Mouse (Mus musculus) midbrain, embryonic 14.5 days (tissue): ENCODE results near the gene Treml4. TPM values are rescaled to one million over a fixed set of nuclear protein-coding genes. Genes with fewer than 3 reads are reported as not detected.

ENCODE experiments used
- ATAC-seq: fragments of 200-750 bp; cut with Nextera tagmentation; 2 replicates; pipeline ENCODE4 v1.8.0; 2017; ENCODE audit warnings: moderate number of reproducible peaks, moderate library complexity; ENCODE audit not compliant: low FRiP score, low TSS enrichment
- DNase-seq: peaks from one replicate; pipeline ENCODE4 v3.0.0-alpha.2; 2015
- H3K27ac ChIP-seq: fragments of 300-500 bp; sonication (generic); replicated peaks from 2 replicates; pipeline ENCODE4 v1.5.1; 2014; ENCODE audit warnings: mild to moderate bottlenecking, low read depth, low read length, moderate library complexity
- H3K27me3 ChIP-seq: fragments of 300-500 bp; sonication (generic); 2 replicates; pipeline ENCODE4 v1.6.1; 2014; ENCODE audit warnings: low read length, control low read depth, mixed read lengths; ENCODE audit not compliant: control insufficient read depth, insufficient read depth
- H3K36me3 ChIP-seq: fragments of 300-500 bp; sonication (generic); 2 replicates; pipeline ENCODE4 v1.6.1; 2014; ENCODE audit warnings: low read length, control low read depth; ENCODE audit not compliant: control insufficient read depth, insufficient read depth
- H3K4me1 ChIP-seq: fragments of 300-500 bp; sonication (generic); 2 replicates; pipeline ENCODE4 v1.6.1; 2014; ENCODE audit warnings: mild to moderate bottlenecking, antibody characterized with exemption, low read length, control low read depth; ENCODE audit not compliant: control insufficient read depth, insufficient read depth
- H3K4me2 ChIP-seq: fragments of 300-500 bp; sonication (generic); 2 replicates; pipeline ENCODE4 v1.6.1; 2014; ENCODE audit warnings: mild to moderate bottlenecking, low read length, moderate library complexity
- H3K4me3 ChIP-seq: fragments of 300-500 bp; sonication (generic); replicated peaks from 2 replicates; pipeline ENCODE4 v1.5.1; 2014; ENCODE audit warnings: low read depth, low read length
- H3K9ac ChIP-seq: fragments of 300-500 bp; sonication (generic); replicated peaks from 2 replicates; pipeline ENCODE4 v1.6.1; 2014; ENCODE audit warnings: mild to moderate bottlenecking, low read length, moderate library complexity
- H3K9me3 ChIP-seq: fragments of 300-500 bp; sonication (generic); 2 replicates; pipeline ENCODE4 v1.6.1; 2016; ENCODE audit warnings: low read length, control low read depth, mixed read lengths; ENCODE audit not compliant: control insufficient read depth
- WGBS: fragments of 180-500 bp; shearing (Covaris S2); extraction: QIAGEN DNeasy Blood & Tissue Kit; methylation state at CpG from one replicate; pipeline ENCODE4 v1.1.7; 2014; 5-methylcytosine and 5-hydroxymethylcytosine counted together
- polyA plus RNA-seq: library from polyadenylated mRNA; unstranded; fragments of >200 nt; fragmentation: Nextera tagmentation; extraction: Ambion mirVana; gene quantifications from 2 replicates; pipeline ENCODE4 v1.2.1, GENCODE M21; 2014

The Treml4 gene
- polyA plus RNA-seq, 1 experiment from 2014 or later, result not detected

DNA sequence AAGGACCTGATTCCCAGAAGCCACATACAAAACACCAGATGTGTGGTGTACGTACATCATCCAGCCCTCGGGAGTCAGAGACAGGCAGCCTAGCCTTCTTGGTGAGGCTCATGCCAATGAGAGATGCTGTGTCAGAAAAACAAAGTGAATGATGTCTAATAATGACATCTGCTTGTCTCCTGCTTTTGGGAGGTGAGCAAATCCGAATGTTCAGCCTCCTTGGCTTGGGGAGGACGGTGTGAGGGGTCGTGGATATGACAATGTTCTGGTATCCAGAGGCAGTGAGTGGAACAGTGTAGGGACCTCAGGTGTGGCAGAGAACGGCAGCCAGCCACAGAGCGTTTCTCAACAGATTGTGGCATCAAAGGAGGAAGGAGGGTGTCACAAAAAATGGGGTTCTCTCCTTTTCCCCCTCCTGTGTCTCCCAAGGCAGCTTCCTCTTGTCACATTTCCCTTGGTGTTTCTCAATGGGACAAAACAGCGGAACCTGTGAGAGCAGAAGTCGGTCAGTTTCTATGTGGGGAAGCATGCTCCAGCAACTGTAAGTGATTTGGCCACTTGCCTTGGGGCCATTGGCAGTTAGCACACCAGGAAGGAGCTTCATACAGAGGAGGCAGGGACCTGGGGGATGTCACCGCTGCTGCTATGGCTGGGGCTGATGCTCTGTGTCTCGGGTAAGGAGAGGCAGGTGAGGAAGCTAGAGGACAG lies 16.7 kb upstream of the Treml4 start, which contains the start of gene Trem3:
Trem3 (plus strand) TSS at position 557 of the 708 bp plus-strand sequence.
- no peak for DNase-seq
- 85% methylated on average over 11 of the region's 11 CpGs for WGBS
- no peak for ATAC-seq
- Histone ChIP-seq H3K4me1 (no peaks in the 10 kb centered on the region), H3K27ac (no peak within 1 kb of the TSS), H3K9ac (no peak within 1 kb of the TSS), H3K9me3 (no peaks in the 10 kb centered on the region), H3K27me3 (no peaks in the 10 kb centered on the region), H3K4me3 (no peak within 1 kb of the TSS), H3K4me2 (no peak within 1 kb of the TSS), H3K36me3 (no peaks in the 10 kb centered on the region)

DNA sequence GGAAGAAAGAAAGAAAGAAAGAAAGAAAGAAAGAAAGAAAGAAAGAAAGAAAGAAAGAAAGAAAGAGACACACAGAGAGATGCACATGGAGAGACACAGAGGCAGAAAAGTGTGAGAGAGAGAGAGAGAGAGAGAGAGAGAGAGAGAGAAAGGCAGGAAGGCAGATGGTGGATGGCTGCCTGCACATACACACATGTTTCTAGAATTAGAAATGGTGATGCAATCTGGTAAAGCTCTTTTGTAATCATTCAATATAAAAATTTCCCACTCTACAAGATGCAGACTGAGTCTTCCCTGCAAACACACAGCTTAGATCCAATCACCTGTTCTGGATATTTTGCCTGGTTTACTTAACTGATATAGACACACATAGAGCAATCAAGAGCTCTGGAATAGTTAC lies 15.1 kb upstream of the Treml4 start:
- no peaks in the 10 kb centered on the region for H3K27me3 ChIP-seq

DNA sequence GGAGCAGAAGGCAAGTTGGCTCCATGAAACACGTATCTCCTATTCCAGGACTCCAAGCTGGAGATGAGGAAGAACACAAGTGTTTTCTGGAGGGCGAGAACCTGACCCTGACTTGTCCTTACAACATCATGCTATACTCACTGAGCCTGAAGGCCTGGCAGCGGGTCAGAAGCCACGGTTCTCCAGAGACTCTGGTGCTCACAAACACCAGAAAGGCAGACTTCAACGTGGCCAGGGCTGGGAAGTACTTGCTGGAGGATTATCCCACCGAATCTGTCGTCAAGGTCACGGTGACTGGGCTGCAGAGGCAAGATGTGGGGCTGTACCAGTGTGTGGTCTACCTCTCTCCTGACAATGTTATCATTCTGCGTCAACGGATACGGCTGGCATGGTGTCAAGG lies 14.6 kb upstream of the Treml4 start:
- Histone ChIP-seq H3K4me2 (no peak overlapping the region), H3K27me3 (no peaks in the 10 kb centered on the region), H3K4me1 (no peaks in the 10 kb centered on the region), H3K36me3 (no peaks in the 10 kb centered on the region), H3K9me3 (no peaks in the 10 kb centered on the region), H3K27ac (no peak overlapping the region), H3K4me3 (no peak overlapping the region), H3K9ac (no peak overlapping the region)
- DNase-seq, result no peak
- ATAC-seq, result no peak
- 81% methylated on average over 11 of the region's 11 CpGs for WGBS

More for the DNA sequence above, 15.1 kb upstream of the Treml4 start:
- no peaks in the 10 kb centered on the region for H3K9me3 ChIP-seq
- no peak overlapping the region for H3K4me3 ChIP-seq
- no peak for ATAC-seq
- no peaks in the 10 kb centered on the region for H3K36me3 ChIP-seq
- DNase-seq, result no peak
- no peak overlapping the region for H3K4me2 ChIP-seq
- H3K9ac ChIP-seq, result no peak overlapping the region
- no peak overlapping the region for H3K27ac ChIP-seq
- H3K4me1 ChIP-seq, result no peaks in the 10 kb centered on the region

GRCm38 (mm10) chr17:48250631-48251030 lies 13.5 kb upstream of the Treml4 start:
- ATAC-seq, result no peak
- Histone ChIP-seq H3K4me1 (no peaks in the 10 kb centered on the region), H3K9me3 (no peaks in the 10 kb centered on the region), H3K9ac (no peak overlapping the region), H3K4me2 (no peak overlapping the region), H3K4me3 (no peak overlapping the region), H3K36me3 (no peaks in the 10 kb centered on the region), H3K27ac (no peak overlapping the region), H3K27me3 (no peaks in the 10 kb centered on the region)
- WGBS, result 88% methylated on average over 7 of the region's 7 CpGs
- DNase-seq, result no peak

DNA sequence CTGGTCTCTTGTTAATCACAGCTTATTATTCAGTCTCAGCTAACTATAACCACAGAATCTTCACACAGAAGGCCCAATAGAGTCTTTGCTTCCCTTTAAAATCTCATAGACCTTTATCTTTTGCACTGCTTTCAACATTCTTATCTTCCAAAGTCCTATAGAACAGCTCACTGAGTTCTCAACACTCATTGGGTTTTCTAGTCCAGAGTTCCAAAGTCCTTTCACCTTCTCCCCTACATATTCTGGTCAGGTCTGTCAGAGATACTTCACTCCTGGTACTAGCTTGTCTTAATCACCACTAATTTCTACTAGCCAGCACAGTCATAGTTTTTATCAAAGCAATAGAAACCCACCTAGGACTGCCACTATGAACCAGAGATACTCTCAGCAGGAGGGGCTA lies 7.5 kb upstream of the Treml4 start:
- Histone ChIP-seq H3K9me3 (peaks cover 5% of the 10 kb centered on the region; the same call in 1 of the 2 replicates), H3K27ac (no peak overlapping the region), H3K4me1 (no peaks in the 10 kb centered on the region), H3K4me3 (no peak overlapping the region), H3K36me3 (no peaks in the 10 kb centered on the region), H3K9ac (no peak overlapping the region), H3K4me2 (no peak overlapping the region), H3K27me3 (no peaks in the 10 kb centered on the region)
- ATAC-seq (no peak), DNase-seq (no peak)

DNA sequence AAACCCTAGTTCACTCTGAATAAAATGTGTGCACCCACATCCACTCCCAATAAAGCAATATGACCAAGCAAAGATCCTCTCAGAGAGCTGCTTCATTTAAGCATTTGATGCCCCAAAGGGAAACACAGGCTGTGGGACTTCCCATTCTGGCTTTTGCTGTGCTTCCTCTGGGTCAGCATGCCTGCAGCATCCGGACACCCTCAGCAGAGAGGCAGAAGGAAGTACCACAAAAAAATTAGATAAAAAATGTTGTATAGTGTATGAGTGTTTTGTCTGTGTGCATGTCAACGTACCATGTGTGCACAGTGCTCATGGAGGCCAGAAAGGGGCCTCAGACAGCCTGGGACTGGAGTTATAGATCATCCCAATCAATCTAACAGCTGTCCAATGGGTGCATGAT lies 2.2 kb upstream of the Treml4 start:
- ATAC-seq (no peak), DNase-seq (no peak)
- Histone ChIP-seq H3K4me2 (no peak overlapping the region), H3K27ac (no peak overlapping the region), H3K36me3 (no peaks in the 10 kb centered on the region), H3K4me1 (no peaks in the 10 kb centered on the region), H3K9me3 (peaks cover 5% of the 10 kb centered on the region; the same call in 1 of the 2 replicates), H3K27me3 (no peaks in the 10 kb centered on the region), H3K4me3 (no peak overlapping the region), H3K9ac (no peak overlapping the region)
- WGBS, result 85% methylated on average over 2 of the region's 2 CpGs

GRCm38 (mm10) chr17:48264662-48265061 lies 567 bp downstream of the Treml4 start:
- DNase-seq, result no peak
- Histone ChIP-seq H3K4me2 (no peak overlapping the region), H3K36me3 (no peaks in the 10 kb centered on the region), H3K27me3 (no peaks in the 10 kb centered on the region), H3K4me1 (no peaks in the 10 kb centered on the region), H3K4me3 (no peak overlapping the region), H3K27ac (no peak overlapping the region), H3K9ac (no peak overlapping the region), H3K9me3 (no peaks in the 10 kb centered on the region; the same call in 1 of the 2 replicates)
- no peak for ATAC-seq
- 91% methylated on average over 7 of the region's 7 CpGs for WGBS

GRCm38 (mm10) chr17:48266138-48266537 lies 2.0 kb downstream of the Treml4 start:
- Histone ChIP-seq H3K9ac (no peak overlapping the region), H3K9me3 (no peaks in the 10 kb centered on the region), H3K36me3 (no peaks in the 10 kb centered on the region), H3K4me1 (no peaks in the 10 kb centered on the region), H3K4me3 (no peak overlapping the region), H3K4me2 (no peak overlapping the region), H3K27ac (no peak overlapping the region), H3K27me3 (no peaks in the 10 kb centered on the region)
- no peak for DNase-seq
- 9% methylated on average over 2 of the region's 2 CpGs for WGBS
- no peak for ATAC-seq

DNA sequence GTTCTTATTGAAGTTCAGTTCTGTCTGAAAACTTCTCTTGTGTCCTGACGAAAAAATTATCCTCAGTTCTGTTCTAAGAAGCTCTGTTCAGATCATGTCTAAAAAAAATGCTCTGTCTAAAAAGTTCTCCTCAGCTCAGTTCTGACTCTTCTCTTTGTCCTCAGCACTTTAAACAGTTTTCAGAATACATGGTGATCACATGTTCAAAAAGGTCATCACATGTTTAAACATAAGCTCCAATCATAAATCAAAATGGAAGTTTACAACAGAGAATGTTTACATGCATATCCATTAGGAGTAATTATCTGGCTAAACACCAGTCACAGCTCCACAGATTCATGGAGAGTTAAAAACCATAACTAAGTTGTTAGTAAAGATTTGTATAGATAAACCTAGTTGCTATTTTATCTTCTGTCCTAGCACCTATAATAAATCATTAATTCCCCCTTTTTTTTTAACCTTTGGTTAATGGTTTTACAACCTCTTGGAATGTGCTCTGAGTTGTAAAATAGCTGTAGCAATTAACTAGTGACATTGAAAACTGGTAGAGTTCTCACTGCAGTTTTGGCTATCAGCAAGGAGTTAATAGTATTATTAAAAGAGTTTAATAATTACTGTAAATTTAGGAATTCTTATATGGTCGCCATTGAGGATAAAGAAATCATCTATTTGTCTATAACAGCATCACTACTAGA lies 2.7 kb downstream of the Treml4 start:
- Histone ChIP-seq H3K4me3 (no peak overlapping the region), H3K4me2 (no peak overlapping the region), H3K9me3 (no peaks in the 10 kb centered on the region), H3K36me3 (no peaks in the 10 kb centered on the region), H3K27me3 (no peaks in the 10 kb centered on the region), H3K27ac (no peak overlapping the region), H3K9ac (no peak overlapping the region), H3K4me1 (no peaks in the 10 kb centered on the region)
- 41% methylated on average over 2 of the region's 2 CpGs for WGBS
- no peak for DNase-seq
- no peak for ATAC-seq
